Mouse (Mus musculus) adrenal gland, postnatal 14 days (tissue): ENCODE data around the gene Klf2. TPM values are rescaled to one million over a fixed set of nuclear protein-coding genes. Genes with fewer than 3 reads are reported as not detected.

Source experiments
- DNase-seq: peaks from one replicate; pipeline ENCODE4 v3.0.0; 2021; ENCODE audit warnings: mixed read lengths
- total RNA-seq: library from RNA; stranded (reverse); gene quantifications from 2 replicates; pipeline ENCODE4 v1.2.3, GENCODE M21; 2021

The Klf2 gene
- total RNA-seq, 1 experiment from 2014 or later: 73.8 TPM

- DNase-seq: no peak
Measured at GRCm38 (mm10) chr8:72333429-72334143, 14.8 kb downstream of the Klf2 start.

DNA sequence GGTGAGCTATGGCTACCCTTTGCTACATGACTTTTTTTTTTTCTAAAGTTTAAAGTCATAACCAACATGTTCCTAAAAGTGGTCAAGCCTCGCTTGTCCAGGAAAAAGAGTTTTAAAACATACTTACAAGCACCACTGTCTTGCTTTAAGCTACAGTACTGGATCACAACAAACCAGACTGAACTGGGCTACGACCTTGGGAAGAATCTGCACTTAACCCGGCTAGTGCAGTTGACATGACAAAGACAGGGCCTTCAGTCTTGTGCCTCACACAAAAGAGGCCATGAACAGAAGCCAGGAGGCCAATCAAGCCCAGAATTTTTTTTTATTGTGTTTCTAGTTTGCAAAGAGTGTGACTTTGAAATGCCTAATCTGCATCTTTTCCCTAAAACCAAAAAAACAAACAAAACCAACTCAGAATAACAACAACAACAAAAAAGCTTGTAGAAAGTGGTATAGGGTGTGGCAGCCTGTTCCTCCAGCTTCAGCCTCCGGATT is 15.4 kb downstream of the Klf2 start:
- DNase-seq: no peak

- DNase-seq: no peak
Measured at GRCm38 (mm10) chr8:72336273-72336672, 17.4 kb downstream of the Klf2 start.

- no peak for DNase-seq
Measured at GRCm38 (mm10) chr8:72337034-72337433, 18.2 kb downstream of the Klf2 start.

- DNase-seq: no peak
Measured at GRCm38 (mm10) chr8:72342556-72343300, 23.9 kb downstream of the Klf2 start.

- DNase-seq: no peak
Measured at GRCm38 (mm10) chr8:72343725-72344124, 24.9 kb downstream of the Klf2 start.

GRCm38 (mm10) chr8:72347553-72347952 is 28.7 kb downstream of the Klf2 start:
- no peak for DNase-seq

DNA sequence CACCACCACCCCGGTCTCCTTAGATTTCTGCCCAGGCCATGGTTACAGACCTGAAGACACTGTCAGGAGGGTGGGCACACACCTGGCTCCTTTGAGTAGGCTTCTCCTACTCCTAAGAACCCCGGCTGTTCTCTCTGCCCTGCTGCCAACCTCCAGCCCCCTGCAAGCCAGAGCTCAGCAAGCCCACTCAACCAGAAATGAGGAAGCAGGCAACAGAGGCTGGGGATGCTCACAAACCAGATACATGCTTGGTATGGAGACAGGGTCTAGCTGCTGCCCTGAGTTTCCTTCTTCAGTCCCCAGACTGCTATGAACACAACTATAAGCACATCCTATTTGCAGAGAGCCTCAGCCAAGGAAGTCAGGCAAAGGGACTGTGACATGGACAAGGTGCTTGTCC is 29.3 kb downstream of the Klf2 start:
- DNase-seq: no peak

DNA sequence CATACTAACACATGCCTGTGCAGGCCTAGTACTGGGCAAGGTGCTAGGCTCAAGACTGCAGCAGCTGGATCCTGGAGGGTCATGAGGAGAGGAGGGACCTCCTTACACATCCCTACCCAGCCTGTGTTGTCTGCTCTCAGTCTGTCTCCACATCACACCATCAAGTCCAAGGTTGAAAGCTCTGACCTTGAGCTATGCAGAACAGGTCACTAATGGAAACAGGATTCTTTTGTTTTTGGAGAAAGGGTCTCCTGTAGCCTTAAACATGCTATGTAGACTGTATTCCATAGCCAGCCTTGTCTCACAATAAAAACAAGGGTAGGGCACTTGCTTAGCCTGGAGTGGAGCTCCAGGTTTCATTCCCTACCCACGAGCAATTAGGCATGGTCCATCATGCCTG is 30.1 kb downstream of the Klf2 start:
- DNase-seq: no peak

- DNase-seq: no peak
Measured at GRCm38 (mm10) chr8:72349838-72350237, 31.0 kb downstream of the Klf2 start.

- peak; percentile 31 for DNase-seq
Measured at GRCm38 (mm10) chr8:72350727-72351126, 31.9 kb downstream of the Klf2 start.

GRCm38 (mm10) chr8:72351405-72352005 is 32.7 kb downstream of the Klf2 start:
- DNase-seq: no peak

DNA sequence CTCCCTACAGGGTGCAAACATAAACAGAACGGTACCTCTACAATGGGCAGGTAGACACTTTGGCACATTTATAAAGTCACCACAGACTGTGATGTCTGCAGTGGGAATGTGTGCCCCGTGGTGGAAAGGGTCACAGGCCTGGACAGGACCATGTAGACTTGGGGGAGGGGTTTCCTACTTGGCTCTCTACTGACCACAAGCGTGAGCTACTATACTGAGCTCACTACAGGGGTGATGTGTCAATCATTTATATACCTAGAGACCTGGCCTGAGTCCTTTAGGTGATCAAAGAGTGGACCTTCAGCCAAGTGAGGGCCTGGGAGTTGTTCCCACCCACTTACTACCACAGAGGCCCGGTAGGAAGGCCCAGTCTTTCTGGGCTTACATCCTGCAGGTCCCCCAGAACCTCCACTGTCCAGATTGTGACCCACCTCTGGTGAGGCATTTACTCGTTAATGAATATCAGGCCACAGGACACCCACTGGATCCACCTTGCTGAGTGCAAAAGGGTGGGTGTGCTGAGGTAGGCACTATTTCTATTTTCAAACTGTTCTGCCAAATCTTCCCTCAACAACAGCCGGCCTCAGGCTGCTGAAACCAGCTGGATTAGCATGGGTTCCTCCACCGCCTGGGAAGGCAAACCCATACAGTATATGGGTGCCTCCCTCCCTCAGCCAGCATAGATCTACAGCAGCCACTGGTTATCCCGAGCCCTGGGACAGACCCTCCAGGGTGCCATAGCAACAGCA is 34.3 kb downstream of the Klf2 start:
- no peak for DNase-seq

- DNase-seq: no peak
Measured at GRCm38 (mm10) chr8:72353700-72354045, 34.8 kb downstream of the Klf2 start.

DNA sequence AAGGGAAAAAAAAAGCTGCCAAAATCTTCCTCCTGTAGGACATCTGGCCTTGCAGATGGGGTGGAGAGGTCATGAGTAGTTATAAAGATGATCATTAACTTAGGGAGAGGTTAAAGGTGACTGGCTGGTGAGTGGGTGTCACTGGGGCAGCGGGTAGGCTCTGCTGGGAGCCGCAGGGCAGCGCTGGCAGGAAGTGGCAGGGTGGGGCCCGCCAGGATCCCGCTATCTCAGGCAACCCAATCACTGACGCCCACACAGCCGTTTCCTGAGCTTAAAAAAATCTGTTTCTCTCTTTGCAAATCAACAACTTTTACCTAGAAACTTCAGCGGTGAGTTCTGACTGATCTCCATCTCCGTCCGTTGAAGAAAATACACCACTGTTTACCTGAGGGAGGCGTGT is 35.4 kb downstream of the Klf2 start:
- DNase-seq: peak; percentile 60

GRCm38 (mm10) chr8:72356593-72356992 is 37.8 kb downstream of the Klf2 start:
- no peak for DNase-seq

DNA sequence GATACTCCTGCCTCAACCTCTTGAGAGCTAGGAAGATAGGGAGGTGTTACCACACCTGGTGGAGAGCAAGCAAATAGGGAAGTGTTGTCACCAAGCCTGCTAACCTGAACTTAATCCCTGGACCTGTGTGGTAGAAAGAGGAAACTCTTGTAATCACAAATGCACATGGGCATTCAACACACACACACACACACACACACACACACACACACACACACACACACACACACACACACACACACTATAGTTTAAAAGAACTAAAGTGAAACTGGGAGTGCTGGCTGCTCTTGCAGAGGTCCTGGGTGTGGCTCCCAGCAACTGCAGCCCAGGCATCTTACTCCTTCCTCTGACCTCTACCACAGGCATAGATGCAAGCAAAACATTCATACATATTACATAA is 41.3 kb downstream of the Klf2 start:
- no peak for DNase-seq

GRCm38 (mm10) chr8:72362754-72363153 is 43.9 kb downstream of the Klf2 start:
- DNase-seq: no peak

GRCm38 (mm10) chr8:72363457-72363856 is 44.6 kb downstream of the Klf2 start:
- peak; percentile 34 for DNase-seq

DNA sequence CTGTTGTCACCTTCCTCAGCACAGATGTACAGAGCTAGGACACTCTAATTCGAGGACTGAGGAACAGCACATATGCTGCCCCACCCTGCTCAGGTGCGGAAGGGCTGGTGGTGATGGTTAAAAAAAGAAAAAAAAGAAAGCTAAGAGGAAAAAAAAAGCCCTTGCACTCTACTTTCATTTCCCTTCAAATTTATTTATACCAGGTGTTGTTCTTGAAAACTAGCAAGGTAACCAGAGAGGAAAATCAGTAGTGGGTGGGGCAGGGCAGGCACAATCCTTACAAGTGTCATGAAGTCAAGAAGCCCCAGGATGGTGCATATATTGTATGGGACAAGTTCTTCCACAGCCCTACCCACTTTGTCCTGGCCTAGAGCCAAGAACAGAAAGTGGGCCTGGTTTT is 46.2 kb downstream of the Klf2 start:
- DNase-seq: peak; percentile 29

DNA sequence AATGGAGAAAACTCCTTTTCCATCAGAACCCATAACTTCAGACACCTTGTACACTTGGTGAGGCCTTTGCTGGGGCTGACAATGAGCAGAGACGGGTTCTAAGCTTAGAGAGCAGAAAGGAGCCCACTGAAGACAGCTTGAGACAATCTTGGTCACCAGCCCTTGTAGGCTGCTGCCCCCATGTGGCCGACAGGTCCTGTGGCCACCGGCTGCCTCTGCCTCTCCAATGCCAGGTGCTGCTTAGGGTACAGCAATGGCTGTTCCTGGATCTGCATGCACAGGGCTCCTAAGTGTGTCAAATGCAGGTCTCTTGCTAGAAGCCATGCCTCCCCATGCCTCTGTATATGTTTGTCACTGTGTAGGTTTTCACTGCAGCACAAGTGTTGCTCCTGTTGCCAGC is 47.0 kb downstream of the Klf2 start:
- DNase-seq: peak; percentile 88

GRCm38 (mm10) chr8:72366435-72366834 is 47.6 kb downstream of the Klf2 start:
- DNase-seq: no peak
